Mouse (Mus musculus): Measurements from ENCODE around the gene Stx2. TPM values are rescaled to one million over a fixed set of nuclear protein-coding genes. Genes with fewer than 3 reads are reported as not detected.

Stx2 gene
- polyA plus RNA-seq, 1 experiment from 2014 or later, result 87.3 TPM

- ATAC-seq (replicated peaks; ENCODE audit: low FRiP score), result no peak; the same call in 1 of the 2 replicates
- Histone ChIP-seq H3K9me3 (ENCODE audit: control insufficient read depth, low read length) (no peaks in the 10 kb centered on the region), H3K4me2 (peak overlapping the region; percentile 92), H3K4me3 (ENCODE audit: low read depth, low read length) (peak overlapping the region; percentile 94), H3K9ac (ENCODE audit: low read depth, low read length) (peak overlapping the region; percentile 98), H3K4me1 (replicated peaks; ENCODE audit: control insufficient read depth, insufficient read depth, low read length) (peaks cover 59% of the 10 kb centered on the region), H3K36me3 (ENCODE audit: control insufficient read depth, insufficient read depth, low read length) (peaks cover 6% of the 10 kb centered on the region; the same call in 1 of the 2 replicates), H3K27ac (ENCODE audit: low read depth, low read length) (peak overlapping the region; percentile 97), H3K27me3 (replicated peaks; ENCODE audit: control insufficient read depth, insufficient read depth, low read length) (no peaks in the 10 kb centered on the region)
- 47% methylated on average over 18 of the region's 18 CpGs for WGBS
- no peak for DNase-seq (ENCODE audit: low spot score)
These were observed 2.2 kb downstream of the Stx2 start for GRCm38 (mm10) chr5:129006031-129006788.

- ATAC-seq (replicated peaks; ENCODE audit: low FRiP score), result no peak
- peaks cover 67% of the 10 kb centered on the region for H3K4me1 ChIP-seq (replicated peaks; ENCODE audit: control insufficient read depth, insufficient read depth, low read length)
- peak overlapping the region; percentile 92 for H3K4me2 ChIP-seq
- WGBS, result 88% methylated on average over 3 of the region's 3 CpGs
- peak overlapping the region; percentile 98 for H3K9ac ChIP-seq (ENCODE audit: low read depth, low read length)
- H3K4me3 ChIP-seq (ENCODE audit: low read depth, low read length), result peak overlapping the region; percentile 94
- peaks cover 6% of the 10 kb centered on the region; the same call in 1 of the 2 replicates for H3K36me3 ChIP-seq (ENCODE audit: control insufficient read depth, insufficient read depth, low read length)
- no peaks in the 10 kb centered on the region for H3K9me3 ChIP-seq (ENCODE audit: control insufficient read depth, low read length)
- H3K27me3 ChIP-seq (replicated peaks; ENCODE audit: control insufficient read depth, insufficient read depth, low read length), result no peaks in the 10 kb centered on the region
- no peak for DNase-seq (ENCODE audit: low spot score)
- peak overlapping the region; percentile 97 for H3K27ac ChIP-seq (ENCODE audit: low read depth, low read length)
These were observed 3.0 kb downstream of the Stx2 start for GRCm38 (mm10) chr5:129005416-129005815.

GRCm38 (mm10) chr5:129002571-129003011 lies 5.8 kb downstream of the Stx2 start:
- ATAC-seq (replicated peaks; ENCODE audit: low FRiP score) (0 out of 2 replicates have a peak, but pooled peaks have one; percentile 3), DNase-seq (ENCODE audit: low spot score) (no peak)
- peaks cover 14% of the 10 kb centered on the region; the same call in 1 of the 2 replicates for H3K36me3 ChIP-seq (ENCODE audit: control insufficient read depth, insufficient read depth, low read length)
- H3K9me3 ChIP-seq (ENCODE audit: control insufficient read depth, low read length), result no peaks in the 10 kb centered on the region
- H3K9ac ChIP-seq (ENCODE audit: low read depth, low read length), result peak overlapping the region; percentile 44
- H3K27ac ChIP-seq (ENCODE audit: low read depth, low read length), result peak overlapping the region; percentile 60
- H3K4me3 ChIP-seq (ENCODE audit: low read depth, low read length), result no peak overlapping the region
- H3K4me2 ChIP-seq, result peak overlapping the region; percentile 54
- 13% methylated on average over 14 of the region's 14 CpGs for WGBS
- H3K27me3 ChIP-seq (replicated peaks; ENCODE audit: control insufficient read depth, insufficient read depth, low read length), result no peaks in the 10 kb centered on the region
- peaks cover 62% of the 10 kb centered on the region for H3K4me1 ChIP-seq (replicated peaks; ENCODE audit: control insufficient read depth, insufficient read depth, low read length)

GRCm38 (mm10) chr5:129000706-129001468 lies 7.5 kb downstream of the Stx2 start:
- peak overlapping the region; percentile 49 for H3K9ac ChIP-seq (ENCODE audit: low read depth, low read length)
- H3K27ac ChIP-seq (ENCODE audit: low read depth, low read length), result peak overlapping the region; percentile 60
- no peaks in the 10 kb centered on the region for H3K27me3 ChIP-seq (replicated peaks; ENCODE audit: control insufficient read depth, insufficient read depth, low read length)
- H3K9me3 ChIP-seq (ENCODE audit: control insufficient read depth, low read length), result no peaks in the 10 kb centered on the region
- H3K4me1 ChIP-seq (replicated peaks; ENCODE audit: control insufficient read depth, insufficient read depth, low read length), result peaks cover 53% of the 10 kb centered on the region
- H3K4me3 ChIP-seq (ENCODE audit: low read depth, low read length), result no peak overlapping the region
- peaks cover 19% of the 10 kb centered on the region; the same call in 1 of the 2 replicates for H3K36me3 ChIP-seq (ENCODE audit: control insufficient read depth, insufficient read depth, low read length)
- ATAC-seq (replicated peaks; ENCODE audit: low FRiP score), result peak; percentile 88
- DNase-seq (ENCODE audit: low spot score), result peak; percentile 73
- peak overlapping the region; percentile 49 for H3K4me2 ChIP-seq
- 22% methylated on average over 8 of the region's 8 CpGs for WGBS

GRCm38 (mm10) chr5:128987141-128987954 lies 21.0 kb downstream of the Stx2 start:
- no peak for ATAC-seq (replicated peaks; ENCODE audit: low FRiP score)
- Histone ChIP-seq H3K9me3 (ENCODE audit: control insufficient read depth, low read length) (no peaks in the 10 kb centered on the region), H3K4me3 (ENCODE audit: low read depth, low read length) (no peak overlapping the region), H3K4me2 (no peak overlapping the region), H3K4me1 (replicated peaks; ENCODE audit: control insufficient read depth, insufficient read depth, low read length) (no peaks in the 10 kb centered on the region), H3K27me3 (replicated peaks; ENCODE audit: control insufficient read depth, insufficient read depth, low read length) (no peaks in the 10 kb centered on the region), H3K9ac (ENCODE audit: low read depth, low read length) (no peak overlapping the region), H3K36me3 (ENCODE audit: control insufficient read depth, insufficient read depth, low read length) (peaks cover 42% of the 10 kb centered on the region), H3K27ac (ENCODE audit: low read depth, low read length) (no peak overlapping the region)
- WGBS, result 88% methylated on average over 19 of the region's 19 CpGs
- no peak for DNase-seq (ENCODE audit: low spot score)

GRCm38 (mm10) chr5:128985946-128986345 lies 22.4 kb downstream of the Stx2 start:
- H3K4me2 ChIP-seq, result no peak overlapping the region
- 92% methylated on average over 13 of the region's 13 CpGs for WGBS
- no peak for ATAC-seq (replicated peaks; ENCODE audit: low FRiP score)
- no peak overlapping the region for H3K4me3 ChIP-seq (ENCODE audit: low read depth, low read length)
- H3K9ac ChIP-seq (ENCODE audit: low read depth, low read length), result no peak overlapping the region
- H3K27me3 ChIP-seq (replicated peaks; ENCODE audit: control insufficient read depth, insufficient read depth, low read length), result no peaks in the 10 kb centered on the region
- no peaks in the 10 kb centered on the region for H3K4me1 ChIP-seq (replicated peaks; ENCODE audit: control insufficient read depth, insufficient read depth, low read length)
- H3K9me3 ChIP-seq (ENCODE audit: control insufficient read depth, low read length), result no peaks in the 10 kb centered on the region
- peaks cover 28% of the 10 kb centered on the region for H3K36me3 ChIP-seq (ENCODE audit: control insufficient read depth, insufficient read depth, low read length)
- no peak for DNase-seq (ENCODE audit: low spot score)
- no peak overlapping the region for H3K27ac ChIP-seq (ENCODE audit: low read depth, low read length)

- no peak overlapping the region for H3K4me3 ChIP-seq (ENCODE audit: low read depth, low read length)
- no peak overlapping the region for H3K4me2 ChIP-seq
- ATAC-seq (replicated peaks; ENCODE audit: low FRiP score) (no peak), DNase-seq (ENCODE audit: low spot score) (no peak)
- H3K9ac ChIP-seq (ENCODE audit: low read depth, low read length), result no peak overlapping the region
- 87% methylated on average over 6 of the region's 6 CpGs for WGBS
- H3K36me3 ChIP-seq (ENCODE audit: control insufficient read depth, insufficient read depth, low read length), result peaks cover 21% of the 10 kb centered on the region
- H3K27ac ChIP-seq (ENCODE audit: low read depth, low read length), result no peak overlapping the region
- H3K4me1 ChIP-seq (replicated peaks; ENCODE audit: control insufficient read depth, insufficient read depth, low read length), result no peaks in the 10 kb centered on the region
- no peaks in the 10 kb centered on the region for H3K9me3 ChIP-seq (ENCODE audit: control insufficient read depth, low read length)
- no peaks in the 10 kb centered on the region for H3K27me3 ChIP-seq (replicated peaks; ENCODE audit: control insufficient read depth, insufficient read depth, low read length)
These were observed 23.8 kb downstream of the Stx2 start for GRCm38 (mm10) chr5:128984536-128984935.

- Histone ChIP-seq H3K27me3 (replicated peaks; ENCODE audit: control insufficient read depth, insufficient read depth, low read length) (no peaks in the 10 kb centered on the region), H3K4me2 (no peak overlapping the region), H3K9ac (ENCODE audit: low read depth, low read length) (no peak overlapping the region), H3K4me3 (ENCODE audit: low read depth, low read length) (no peak overlapping the region), H3K4me1 (replicated peaks; ENCODE audit: control insufficient read depth, insufficient read depth, low read length) (no peaks in the 10 kb centered on the region), H3K36me3 (ENCODE audit: control insufficient read depth, insufficient read depth, low read length) (peaks cover 9% of the 10 kb centered on the region), H3K9me3 (ENCODE audit: control insufficient read depth, low read length) (peaks cover 5% of the 10 kb centered on the region; the same call in 1 of the 2 replicates), H3K27ac (ENCODE audit: low read depth, low read length) (no peak overlapping the region)
- DNase-seq (ENCODE audit: low spot score) (peak; percentile 61), ATAC-seq (replicated peaks; ENCODE audit: low FRiP score) (peak; percentile 73)
- WGBS, result 26% methylated on average over 12 of the region's 12 CpGs
These were observed 26.8 kb downstream of the Stx2 start for GRCm38 (mm10) chr5:128981607-128982006.
